Mouse (Mus musculus): ENCODE results near the gene Gm45521. TPM values are rescaled to one million over a fixed set of nuclear protein-coding genes. Genes with fewer than 3 reads are reported as not detected.
"Not testable (repeated sequence)": the region's sequence is repeated elsewhere in the genome, so short reads cannot be mapped to it uniquely, and the experiment has no call there.

The Gm45521 gene
- total RNA-seq, 2 experiments from 2014 or later: not detected

DNA sequence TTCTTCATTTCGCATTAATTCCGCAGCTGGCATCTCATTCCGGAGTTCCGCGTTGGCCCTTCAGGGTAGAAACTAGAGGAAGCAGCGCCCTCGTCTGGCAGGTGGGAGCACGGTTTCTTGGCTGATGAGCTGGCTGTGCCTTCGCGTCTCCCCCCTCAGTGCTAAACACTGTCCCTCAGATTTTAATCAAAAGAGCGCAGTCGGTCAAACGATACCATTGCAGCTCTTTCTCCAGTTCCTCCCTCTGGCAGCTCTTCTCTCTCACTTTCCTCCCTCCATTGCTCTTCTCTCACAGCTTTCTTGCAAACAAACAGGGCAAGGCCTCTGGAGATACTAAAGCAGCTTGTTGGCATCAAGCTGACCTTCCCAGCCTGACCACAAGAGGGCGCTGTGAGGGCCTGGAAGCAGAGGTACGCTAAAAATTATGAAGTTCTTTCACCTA is 40.2 kb downstream of the Gm45521 start:
- ATAC-seq (replicated peaks; ENCODE audit: poor library complexity, severe bottlenecking): peak; percentile 74

GRCm38 (mm10) chr14:7999030-7999429 is 41.9 kb downstream of the Gm45521 start:
- no peak for ATAC-seq (replicated peaks; ENCODE audit: poor library complexity, severe bottlenecking)

DNA sequence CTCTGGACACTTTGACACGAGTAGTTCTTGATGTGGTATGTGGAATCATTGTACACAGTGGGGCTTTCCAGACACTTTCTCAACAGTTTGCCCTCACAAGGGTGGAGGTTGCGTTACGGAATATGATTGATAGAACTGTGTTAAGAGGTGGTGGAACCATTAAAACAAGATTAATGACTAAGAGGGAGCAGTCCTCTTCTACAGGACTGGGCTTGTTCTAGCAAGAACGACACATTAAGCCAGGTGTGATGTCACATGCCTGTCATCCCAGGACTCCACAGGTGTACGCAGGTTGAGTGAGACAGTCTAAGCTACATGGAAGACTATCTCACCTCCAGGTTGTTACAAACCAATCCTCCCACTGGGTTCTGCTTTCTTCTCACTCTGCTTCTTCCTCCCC is 42.3 kb downstream of the Gm45521 start:
- ATAC-seq (replicated peaks; ENCODE audit: poor library complexity, severe bottlenecking): no peak

- ATAC-seq (replicated peaks; ENCODE audit: poor library complexity, severe bottlenecking): no peak
Measured at GRCm38 (mm10) chr14:8000247-8000646, 43.2 kb downstream of the Gm45521 start.

DNA sequence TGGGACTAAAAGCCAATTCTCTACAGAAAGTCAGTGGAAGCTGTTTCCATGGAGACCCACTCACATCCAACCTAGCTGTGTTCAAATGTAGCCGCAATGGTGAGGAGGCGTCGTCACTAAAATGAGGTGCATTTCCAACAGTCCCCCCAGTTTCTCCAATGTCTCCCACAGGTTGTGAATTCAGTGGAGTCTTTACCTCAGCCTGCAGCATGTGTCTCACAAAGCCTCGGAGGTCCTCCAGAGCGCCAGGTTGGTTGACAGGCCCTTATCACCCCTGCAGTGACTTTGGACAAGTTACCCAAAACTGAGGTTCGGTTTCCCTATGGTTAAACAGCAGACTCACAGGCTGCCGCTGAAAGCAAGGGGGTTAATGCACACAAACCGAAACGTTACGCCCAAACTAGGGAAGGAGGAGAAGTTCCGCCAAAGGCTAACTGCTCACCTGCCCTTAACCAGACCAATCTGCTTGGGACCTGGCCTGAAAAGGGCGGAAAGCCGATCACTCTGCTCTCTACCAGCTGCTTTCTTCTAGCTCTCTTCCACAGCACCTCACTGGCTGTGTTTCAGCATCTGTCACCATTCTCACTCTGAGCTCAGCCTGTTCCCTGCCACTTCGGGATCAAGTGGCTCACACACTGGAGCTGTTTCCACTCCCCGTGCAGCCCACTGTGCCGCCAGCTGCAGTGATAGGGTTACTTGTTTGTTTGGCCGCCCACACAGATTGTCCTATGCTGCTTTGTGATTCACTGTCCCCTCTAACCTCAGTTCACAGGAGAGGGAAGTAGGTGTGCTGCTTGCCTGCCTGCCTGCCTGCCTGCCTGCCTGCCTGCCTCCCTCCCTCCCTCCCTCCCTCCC is 44.0 kb downstream of the Gm45521 start:
- 0 out of 2 replicates have a peak, but pooled peaks have one; percentile 6 for ATAC-seq (replicated peaks; ENCODE audit: poor library complexity, severe bottlenecking)

DNA sequence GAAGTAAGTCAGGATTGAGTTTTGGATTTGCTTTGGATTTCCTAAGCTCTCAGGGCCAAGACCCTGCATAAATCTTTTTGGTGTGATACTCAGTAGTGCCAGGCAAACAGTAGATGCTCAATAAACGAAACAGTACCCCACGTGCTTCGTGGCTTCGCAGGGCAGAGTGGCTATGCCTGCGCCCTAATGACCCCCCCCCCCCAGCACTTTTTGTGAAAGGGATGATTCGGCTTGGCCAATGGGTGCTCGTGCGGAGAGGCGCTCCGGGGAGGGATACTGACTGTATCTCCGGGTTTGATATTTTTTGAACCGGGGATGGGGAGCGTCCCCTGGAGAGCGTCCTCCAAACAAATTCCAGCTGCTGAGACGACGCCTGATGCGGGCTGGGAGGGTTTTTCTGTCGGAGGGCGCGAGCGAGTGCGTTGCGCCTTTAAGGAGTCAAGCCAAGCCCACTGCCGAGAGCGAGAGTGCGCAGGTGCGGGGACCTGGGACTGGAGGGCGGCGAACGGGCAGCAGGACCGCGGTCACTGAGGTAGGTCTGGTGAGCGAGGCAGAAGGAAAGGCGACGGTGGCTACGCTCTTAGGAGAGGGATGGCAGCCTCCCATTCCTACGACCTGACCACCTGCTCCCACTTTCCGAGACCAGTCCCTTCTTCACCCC is 45.5 kb downstream of the Gm45521 start, which contains the start of gene Abhd6:
TSS of gene Abhd6 (plus strand) at position 471 of the 661 bp plus-strand sequence.
- ATAC-seq (replicated peaks; ENCODE audit: poor library complexity, severe bottlenecking): peak; percentile 74

DNA sequence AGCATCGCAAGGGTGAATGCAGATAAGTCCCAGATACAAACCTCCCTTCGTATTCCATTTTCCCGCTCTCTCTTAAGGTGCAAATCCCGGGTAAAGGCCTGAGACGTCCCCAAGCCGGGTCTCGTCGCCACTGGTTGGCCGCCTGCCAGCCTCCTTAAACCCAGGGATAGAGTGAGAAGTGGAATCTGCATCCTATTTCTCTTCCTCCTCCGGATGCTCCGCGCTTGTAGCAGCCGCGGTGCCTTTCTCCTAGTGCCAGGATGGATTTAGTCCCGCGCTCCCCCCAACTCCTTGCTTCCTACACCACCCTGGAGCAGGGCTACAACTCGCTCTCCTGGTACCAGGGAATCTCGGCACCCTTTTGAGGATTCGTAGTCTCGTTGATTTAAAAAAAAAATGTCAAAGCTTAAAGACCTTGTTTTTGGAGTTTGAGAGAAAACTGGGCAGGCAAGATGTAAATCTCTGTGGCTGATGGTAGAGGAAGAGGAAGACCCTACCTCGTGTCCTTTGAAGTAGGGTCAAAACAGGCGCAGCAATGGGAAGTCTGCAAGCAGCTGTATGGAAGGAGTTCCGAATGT is 46.1 kb downstream of the Gm45521 start:
- peak; percentile 20; the same call in 1 of the 2 replicates for ATAC-seq (replicated peaks; ENCODE audit: poor library complexity, severe bottlenecking)

DNA sequence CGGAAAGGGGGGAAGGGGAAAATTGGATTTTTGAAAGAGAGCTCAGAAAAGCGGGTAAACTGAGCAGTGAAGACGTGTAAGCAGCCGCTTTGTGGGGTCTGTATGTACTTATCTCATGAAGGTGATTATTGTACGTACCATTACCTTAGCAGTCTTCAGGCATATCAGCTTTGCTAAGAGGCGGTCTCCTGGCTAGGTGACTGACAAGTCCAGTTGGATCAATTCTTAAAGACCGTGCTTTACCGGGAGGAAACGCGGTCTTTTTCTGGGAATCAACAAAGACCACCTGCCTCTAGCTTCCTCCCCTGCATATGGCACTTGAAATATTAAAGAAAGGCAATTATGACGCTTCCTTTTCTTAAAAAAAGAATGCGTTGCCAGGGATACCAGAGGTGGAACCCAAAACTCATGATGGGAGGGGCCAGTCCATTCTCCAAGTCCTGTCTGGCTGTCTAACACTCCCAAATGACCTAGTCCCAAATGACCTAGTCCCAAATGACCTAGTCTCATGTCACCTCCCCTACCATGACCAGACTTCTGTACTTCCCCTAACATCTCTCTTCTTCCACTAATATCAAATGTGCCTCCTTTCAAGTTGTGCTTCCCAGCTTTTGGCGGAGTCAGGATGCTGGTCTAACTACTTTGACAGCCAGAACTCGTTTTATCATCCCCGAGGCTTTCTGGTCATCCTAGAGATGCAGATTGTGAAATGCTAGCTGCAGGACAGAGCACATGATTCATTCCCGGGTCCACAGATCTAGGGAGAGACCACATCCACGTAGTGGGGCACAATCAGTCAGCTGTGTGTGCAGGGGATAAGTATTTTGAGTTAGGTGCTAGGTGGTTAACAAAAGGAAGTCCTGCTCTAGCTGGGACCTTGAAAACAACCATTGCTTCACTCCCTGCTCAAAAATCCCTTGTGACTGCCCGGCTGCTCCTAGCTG is 46.9 kb downstream of the Gm45521 start:
- ATAC-seq (replicated peaks; ENCODE audit: poor library complexity, severe bottlenecking): peak; percentile 34

DNA sequence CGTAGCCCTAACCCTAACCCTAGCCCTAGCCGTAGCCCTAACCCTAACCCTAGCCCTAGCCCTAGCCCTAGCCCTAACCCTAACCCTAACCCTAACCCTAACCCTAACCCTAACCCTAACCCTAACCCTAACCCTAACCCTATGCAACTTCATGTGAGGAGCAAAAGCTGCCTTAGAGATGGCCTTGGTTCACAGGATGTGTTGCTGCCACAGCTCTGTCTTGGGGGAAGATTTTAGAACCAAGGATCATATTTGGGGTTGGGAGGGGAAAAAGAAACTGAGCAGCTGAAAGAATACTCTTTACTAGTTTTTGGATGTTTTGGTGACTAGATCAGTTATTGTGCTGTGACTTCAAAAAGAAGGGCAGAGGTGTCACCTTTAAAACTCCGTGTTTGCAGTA is 49.0 kb downstream of the Gm45521 start:
- ATAC-seq (replicated peaks; ENCODE audit: poor library complexity, severe bottlenecking): not testable (repeated sequence)

- ATAC-seq (replicated peaks; ENCODE audit: poor library complexity, severe bottlenecking): no peak
Measured at GRCm38 (mm10) chr14:8007084-8007483, 50.0 kb downstream of the Gm45521 start.

GRCm38 (mm10) chr14:8007486-8007885 is 50.4 kb downstream of the Gm45521 start:
- no peak for ATAC-seq (replicated peaks; ENCODE audit: poor library complexity, severe bottlenecking)

DNA sequence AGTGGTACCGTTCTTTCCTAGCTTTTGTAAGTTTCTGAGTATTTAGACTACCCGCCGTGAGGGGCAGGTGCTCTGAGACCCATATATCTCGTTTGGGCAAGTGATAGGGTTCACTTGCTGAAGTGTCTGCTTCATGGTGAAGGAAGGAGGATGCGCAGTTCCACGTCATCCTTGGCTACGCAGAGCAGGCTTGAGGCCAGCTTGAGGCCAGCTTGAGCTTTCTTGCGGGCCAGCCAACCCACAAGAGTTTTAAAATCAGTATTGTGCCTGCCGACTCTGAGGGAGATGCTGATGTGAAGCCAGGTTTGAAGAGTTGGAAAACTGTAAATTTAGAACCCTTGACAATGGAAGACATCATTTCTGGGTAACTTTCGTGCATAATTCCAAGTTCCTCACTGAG is 50.8 kb downstream of the Gm45521 start:
- no peak for ATAC-seq (replicated peaks; ENCODE audit: poor library complexity, severe bottlenecking)

Other genes starting within 250 kb of the Gm45521 start
- not detected in 2 replicates for gene Gm26661, start 165.7 kb upstream of the Gm45521 start, total RNA-seq (2014; fragmentation: Nextera tagmentation)
- gene Gm26661, start 165.7 kb upstream of the Gm45521 start, total RNA-seq (2017): not detected in 2 replicates
- 26.3 and 30.2 TPM in 2 replicates for gene Flnb, start 139.3 kb upstream of the Gm45521 start, total RNA-seq (2014; fragmentation: Nextera tagmentation)
- 18.7 and 20.8 TPM in 2 replicates for gene Flnb, start 139.3 kb upstream of the Gm45521 start, total RNA-seq (2017)
- gene Dnase1l3, start 37.3 kb downstream of the Gm45521 start, total RNA-seq (2014; fragmentation: Nextera tagmentation): 0.15 TPM in 1 of 2 replicates, not detected in the other
- not detected in 2 replicates for gene Dnase1l3, start 37.3 kb downstream of the Gm45521 start, total RNA-seq (2017)
- gene Abhd6, start 45.6 kb downstream of the Gm45521 start, total RNA-seq (2014; fragmentation: Nextera tagmentation): not detected in 2 replicates
- 1.5 TPM in 1 of 2 replicates, not detected in the other for gene Abhd6, start 45.6 kb downstream of the Gm45521 start, total RNA-seq (2017)
- gene Rpp14, start 123.1 kb downstream of the Gm45521 start, total RNA-seq (2014; fragmentation: Nextera tagmentation): 35.5 and 43.7 TPM in 2 replicates
- 62.6 and 72.8 TPM in 2 replicates for gene Rpp14, start 123.1 kb downstream of the Gm45521 start, total RNA-seq (2017)
- 34.1 and 40.7 TPM in 2 replicates for gene Pxk, start 140.9 kb downstream of the Gm45521 start, total RNA-seq (2014; fragmentation: Nextera tagmentation)
- 25.6 and 30.0 TPM in 2 replicates for gene Pxk, start 140.9 kb downstream of the Gm45521 start, total RNA-seq (2017)
- gene Pdhb, start 215.7 kb downstream of the Gm45521 start, total RNA-seq (2014; fragmentation: Nextera tagmentation): 102 and 123 TPM in 2 replicates
- gene Pdhb, start 215.7 kb downstream of the Gm45521 start, total RNA-seq (2017): 143 and 158 TPM in 2 replicates

Data from granulocyte monocyte progenitor cell, adult 5-6 weeks (primary cell).